Mouse (Mus musculus) embryo, embryonic 9.5 days (tissue): ENCODE measurements around the gene Hilpda.

ENCODE experiments used
- DNase-seq: peaks from one replicate; pipeline ENCODE4 v3.0.0-alpha.2; 2017; ENCODE audit errors: extremely low spot score

Hilpda gene

GRCm38 (mm10) chr6:29276746-29277145 lies 4.5 kb downstream of the Hilpda start:
- DNase-seq, result no peak

- DNase-seq, result peak; percentile 59
Observed at GRCm38 (mm10) chr6:29278513-29279267, 6.4 kb downstream of the Hilpda start.

- DNase-seq, result no peak
Observed at GRCm38 (mm10) chr6:29279293-29279692, 7.0 kb downstream of the Hilpda start, which contains the start of gene Fam71f2. Gene Fam71f2, plus strand, starts transcription at chr6:29279593.

DNA sequence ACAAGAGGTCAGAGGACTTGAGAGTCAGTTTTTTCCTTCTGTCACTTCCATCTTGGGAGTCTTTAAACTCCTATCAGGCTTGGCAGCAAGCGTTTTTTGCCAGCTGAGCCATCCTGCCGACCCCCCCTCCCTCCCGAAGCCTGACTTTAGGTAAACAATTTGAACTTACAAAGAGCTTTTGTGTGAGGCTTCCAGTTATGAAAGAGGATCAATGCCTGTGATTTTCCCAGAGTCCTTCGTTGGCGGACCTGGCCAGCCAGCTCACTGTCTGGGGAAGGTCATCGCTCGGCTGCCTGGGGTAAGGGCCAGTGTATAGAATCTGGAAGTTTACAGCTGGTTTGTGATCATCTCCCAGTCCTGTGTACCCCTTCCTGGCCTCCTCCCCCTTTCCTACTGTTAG lies 8.4 kb downstream of the Hilpda start:
- DNase-seq, result no peak

- no peak for DNase-seq
Observed at GRCm38 (mm10) chr6:29286870-29287269, 14.6 kb downstream of the Hilpda start.

- no peak for DNase-seq
Observed at GRCm38 (mm10) chr6:29287481-29287880, 15.2 kb downstream of the Hilpda start.

- DNase-seq, result no peak
Observed at GRCm38 (mm10) chr6:29287944-29288343, 15.7 kb downstream of the Hilpda start.

- no peak for DNase-seq
Observed at GRCm38 (mm10) chr6:29288651-29289050, 16.4 kb downstream of the Hilpda start.

DNA sequence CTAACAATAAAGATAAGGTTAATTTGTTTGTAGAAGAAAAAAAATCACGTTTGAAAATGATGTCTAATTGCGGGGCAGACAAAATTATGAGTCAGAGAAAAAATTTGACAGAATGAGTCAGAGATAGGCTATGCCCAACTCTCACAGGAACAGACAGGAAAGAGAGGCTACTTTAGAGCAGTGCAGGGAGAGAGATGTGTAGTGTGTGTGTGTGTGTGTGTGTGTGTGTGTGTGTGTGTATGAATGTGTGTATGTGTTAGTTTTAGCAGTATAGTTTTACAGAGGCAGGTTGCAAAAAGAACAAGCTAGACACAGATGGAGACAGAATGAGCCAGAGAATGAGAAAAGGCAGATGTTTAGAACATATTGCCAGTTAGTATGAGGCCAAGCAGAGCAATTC lies 26.8 kb downstream of the Hilpda start:
- no peak for DNase-seq

DNA sequence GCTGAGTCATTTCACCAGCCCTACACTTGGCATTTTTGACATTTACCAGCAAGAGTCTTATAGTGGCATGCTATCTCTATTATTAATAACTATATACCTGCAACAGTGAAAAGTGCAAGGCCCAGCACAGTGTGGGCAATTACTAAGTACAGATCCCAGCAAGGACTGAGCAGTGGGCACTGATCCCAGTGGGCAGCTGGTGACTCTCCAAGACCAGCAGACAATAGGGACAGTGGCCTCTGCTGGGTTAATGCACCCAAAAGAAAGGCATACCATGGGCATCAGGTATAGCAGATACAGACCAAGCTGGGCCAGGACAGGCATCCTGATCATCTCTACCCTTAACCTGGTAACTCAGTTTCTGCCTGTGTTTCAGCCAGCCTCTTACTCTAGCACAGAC lies 31.0 kb downstream of the Hilpda start:
- no peak for DNase-seq

DNA sequence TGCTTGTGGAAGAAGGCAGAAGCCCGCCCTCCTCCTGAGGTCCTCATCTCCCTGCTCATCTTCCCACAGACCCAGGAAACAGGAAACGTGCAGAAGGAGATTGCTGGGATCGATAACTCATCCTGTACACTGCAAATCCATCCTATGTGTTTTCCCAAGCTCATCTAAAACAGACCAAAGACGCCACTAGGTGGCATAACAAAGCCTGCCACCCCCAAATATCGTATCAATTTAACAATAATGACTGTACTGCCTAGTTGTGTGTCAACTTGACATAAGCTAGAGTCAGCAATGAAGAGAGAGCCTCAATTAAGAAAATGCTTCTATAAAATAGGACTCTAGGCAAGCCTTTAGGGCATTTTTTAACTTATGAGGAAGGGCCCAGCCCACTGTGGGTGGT lies 31.4 kb downstream of the Hilpda start:
- DNase-seq, result no peak

- DNase-seq, result no peak
Observed at GRCm38 (mm10) chr6:29305462-29305861, 33.2 kb downstream of the Hilpda start.

DNA sequence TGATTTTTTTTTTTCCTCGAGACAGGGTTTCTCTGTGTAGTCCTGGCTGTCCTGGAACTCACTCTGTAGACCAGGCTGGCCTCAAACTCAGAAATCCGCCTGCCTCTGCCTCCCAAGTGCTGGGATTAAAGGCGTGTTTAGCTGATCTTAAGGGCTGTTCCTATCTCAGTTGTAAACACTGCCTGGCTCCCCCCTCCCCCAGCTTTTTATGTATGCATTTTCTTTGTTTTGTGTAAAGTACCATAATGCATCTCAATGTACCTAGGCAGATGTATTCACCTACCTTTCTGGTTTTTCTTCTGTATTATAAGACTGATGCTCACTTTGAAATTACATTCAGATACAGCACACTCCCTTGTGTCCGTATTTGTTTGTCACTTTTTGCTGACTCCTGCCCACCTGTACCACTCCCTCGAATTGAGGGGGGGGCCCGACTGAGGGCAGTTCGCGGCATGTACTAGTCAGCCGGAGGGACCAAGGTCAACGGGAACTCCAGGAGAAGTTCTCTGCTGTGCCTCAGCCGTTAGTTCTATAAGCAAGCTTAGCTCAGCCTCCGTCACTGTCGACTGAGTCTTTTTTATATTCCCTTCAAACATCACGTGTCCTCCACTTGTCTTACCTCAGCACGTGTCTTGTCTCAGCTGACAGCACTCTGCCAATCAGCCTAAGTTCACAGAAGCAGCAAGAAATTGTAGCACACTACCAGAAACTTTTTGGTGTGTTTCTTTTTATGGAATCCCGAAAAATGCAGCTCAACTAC lies 36.7 kb downstream of the Hilpda start:
- no peak for DNase-seq

- no peak for DNase-seq
Observed at GRCm38 (mm10) chr6:29313690-29314202, 41.5 kb downstream of the Hilpda start.

GRCm38 (mm10) chr6:29317286-29317685 lies 45.0 kb downstream of the Hilpda start:
- DNase-seq, result no peak

- no peak for DNase-seq
Observed at GRCm38 (mm10) chr6:29317941-29318340, 45.7 kb downstream of the Hilpda start.

DNA sequence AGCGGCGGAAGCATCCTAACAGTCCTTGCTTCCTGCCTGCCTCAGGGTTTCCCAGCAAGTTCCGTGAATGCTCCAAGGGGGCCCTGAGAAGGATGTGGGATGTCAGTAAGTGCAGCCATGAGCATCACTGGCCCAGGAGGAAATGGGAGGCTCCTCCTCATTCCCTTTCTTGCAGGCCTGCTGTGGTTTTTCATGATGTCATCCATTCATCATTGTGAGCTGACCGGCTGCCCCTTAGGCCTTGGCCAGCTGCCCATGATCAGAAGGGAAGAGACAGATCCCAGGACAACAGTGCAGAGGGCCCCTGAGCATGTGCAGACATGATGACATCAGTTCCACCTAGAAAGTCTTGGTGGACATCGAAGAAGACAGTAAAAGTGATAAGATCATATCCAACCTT lies 46.6 kb downstream of the Hilpda start, which contains the start of gene Fam71f1:
Gene Fam71f1, plus strand, starts transcription at position 262 of the 400 bp plus-strand sequence.
- peak; percentile 18 for DNase-seq

DNA sequence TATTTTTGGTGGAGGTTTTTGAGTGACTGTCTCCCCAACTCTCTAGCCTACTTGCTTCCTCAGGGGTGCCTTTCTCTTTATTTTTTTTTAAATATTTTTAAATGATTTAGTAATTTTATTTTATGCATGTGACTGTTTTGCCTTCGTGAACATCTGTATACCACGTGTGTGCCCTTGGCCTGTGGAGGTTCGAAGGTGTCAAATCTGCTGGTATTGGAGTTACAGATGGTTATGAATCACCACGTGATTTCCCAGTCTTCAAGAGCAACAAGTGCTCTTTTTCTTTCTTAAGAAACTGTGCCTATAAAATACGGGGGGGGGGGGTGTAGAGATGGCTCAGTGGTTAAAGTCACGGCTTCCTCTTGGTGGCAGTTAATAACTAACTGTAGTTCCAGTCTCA lies 49.3 kb downstream of the Hilpda start:
- DNase-seq, result no peak

DNA sequence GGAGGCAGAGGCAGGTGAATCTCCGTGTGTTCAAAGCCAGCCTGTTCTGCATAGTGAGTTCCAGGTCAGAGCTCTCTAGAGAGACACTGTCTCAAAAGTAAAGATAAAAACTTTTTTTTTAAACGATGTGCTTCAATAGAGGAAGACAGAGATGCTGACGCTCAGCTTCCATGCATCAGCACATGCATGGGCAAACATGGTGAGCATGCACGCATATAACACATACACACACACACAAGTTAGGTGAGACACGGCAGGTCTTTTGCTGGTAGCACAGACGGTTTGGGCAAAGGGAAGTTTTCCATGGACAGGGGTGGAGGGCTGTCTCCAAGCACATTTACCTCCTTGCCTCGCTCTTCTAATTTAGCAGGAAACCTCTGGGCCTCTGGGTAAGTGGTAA lies 49.9 kb downstream of the Hilpda start:
- DNase-seq, result no peak

DNA sequence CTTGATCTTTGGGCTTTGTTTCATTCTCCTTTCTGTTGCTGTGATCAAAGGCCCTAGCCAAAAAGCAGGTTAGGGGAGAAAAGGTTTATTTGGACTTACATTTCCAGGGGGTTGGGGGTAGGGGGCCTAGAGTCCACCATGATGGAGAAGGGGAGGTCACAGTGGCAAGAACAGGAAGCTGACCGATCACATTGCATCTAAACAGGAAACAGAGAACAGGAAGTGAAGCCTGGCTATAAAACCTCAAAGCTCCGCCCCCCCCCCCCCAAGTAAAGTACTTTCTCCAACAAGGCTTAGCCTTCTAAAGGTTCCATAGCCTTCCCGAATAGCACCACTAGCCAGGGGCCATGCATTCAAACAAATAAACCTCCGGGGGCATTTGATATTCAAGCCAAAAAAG lies 50.4 kb downstream of the Hilpda start:
- DNase-seq, result no peak
